Mouse (Mus musculus): ENCODE measurements around the gene R3hdml. TPM values are rescaled to one million over a fixed set of nuclear protein-coding genes. Genes with fewer than 3 reads are reported as not detected.

The R3hdml gene
- polyA plus RNA-seq, 1 experiment from 2014 or later: 0.27 TPM

DNA sequence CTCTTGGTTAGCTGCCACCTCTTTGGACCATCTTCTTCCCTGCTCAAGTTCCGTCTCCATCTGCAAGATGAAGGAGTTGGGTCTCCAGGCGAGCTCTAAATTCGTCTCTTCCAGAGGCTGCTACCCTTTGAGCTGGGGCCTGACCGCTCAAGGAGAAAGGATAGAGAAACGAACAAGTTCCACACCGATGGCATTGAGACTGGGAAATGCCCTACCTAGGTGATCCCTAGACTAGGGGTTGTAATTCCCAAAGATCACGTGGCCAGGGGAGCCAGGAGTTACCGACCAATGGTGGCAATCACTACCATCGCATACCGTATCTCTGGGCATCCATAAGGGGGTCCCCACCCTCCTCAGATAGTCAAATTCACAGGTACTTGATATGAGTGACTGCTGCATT lies 50.6 kb downstream of the R3hdml start:
- no peak overlapping the region for H3K4me2 ChIP-seq
- no peak overlapping the region for H3K9ac ChIP-seq
- no peaks in the 10 kb centered on the region for H3K36me3 ChIP-seq
- H3K9me3 ChIP-seq: no peaks in the 10 kb centered on the region
- H3K27ac ChIP-seq: no peak overlapping the region
- ATAC-seq (ENCODE audit: insufficient number of reproducible peaks, low FRiP score, low TSS enrichment, low read depth): no peak
- H3K4me1 ChIP-seq: no peaks in the 10 kb centered on the region
- no peaks in the 10 kb centered on the region for H3K27me3 ChIP-seq
- no peak overlapping the region for H3K4me3 ChIP-seq
- WGBS: 88% methylated on average over 10 of the region's 10 CpGs

DNA sequence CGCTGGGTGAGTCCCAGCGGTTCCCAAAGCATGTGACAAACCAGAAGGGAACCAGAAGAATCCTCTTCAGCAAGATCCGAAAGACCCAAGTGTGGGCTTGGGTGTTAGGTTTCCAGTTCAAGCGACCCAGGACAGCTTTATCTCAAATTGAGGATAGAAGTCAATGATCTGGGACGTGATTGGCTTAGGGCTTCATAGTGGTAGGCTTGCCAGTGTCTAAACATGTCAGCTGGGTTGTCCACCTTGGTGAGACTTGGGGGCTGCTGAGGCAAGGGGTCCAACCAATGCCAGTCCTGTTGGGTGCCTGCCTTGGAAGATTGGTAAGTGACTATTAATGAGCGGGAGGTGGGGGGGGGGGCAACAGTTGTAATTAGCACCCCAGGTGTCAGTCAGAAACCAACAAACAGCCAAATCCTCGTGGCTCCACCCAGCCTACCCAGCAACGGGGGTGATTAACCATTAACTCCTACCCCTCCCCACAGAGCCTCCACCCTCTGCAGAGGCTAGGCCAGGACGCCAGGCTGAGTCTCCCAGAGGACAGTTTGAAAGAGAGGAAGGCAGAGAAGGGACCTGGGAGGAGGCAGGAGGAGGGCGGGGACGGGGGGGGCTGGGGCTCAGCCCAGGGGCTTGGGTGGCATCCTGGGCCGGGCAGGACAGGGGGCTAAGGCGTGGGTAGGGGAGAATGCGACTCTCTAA lies 54.7 kb downstream of the R3hdml start:
- ATAC-seq (ENCODE audit: insufficient number of reproducible peaks, low FRiP score, low TSS enrichment, low read depth): no peak
- H3K9me3 ChIP-seq: no peaks in the 10 kb centered on the region
- H3K4me3 ChIP-seq: no peak overlapping the region
- H3K4me1 ChIP-seq: peaks cover 3% of the 10 kb centered on the region
- no peaks in the 10 kb centered on the region for H3K36me3 ChIP-seq
- H3K4me2 ChIP-seq: no peak overlapping the region
- H3K27me3 ChIP-seq: no peaks in the 10 kb centered on the region
- no peak overlapping the region for H3K9ac ChIP-seq
- 75% methylated on average over 14 of the region's 14 CpGs for WGBS
- H3K27ac ChIP-seq: no peak overlapping the region

DNA sequence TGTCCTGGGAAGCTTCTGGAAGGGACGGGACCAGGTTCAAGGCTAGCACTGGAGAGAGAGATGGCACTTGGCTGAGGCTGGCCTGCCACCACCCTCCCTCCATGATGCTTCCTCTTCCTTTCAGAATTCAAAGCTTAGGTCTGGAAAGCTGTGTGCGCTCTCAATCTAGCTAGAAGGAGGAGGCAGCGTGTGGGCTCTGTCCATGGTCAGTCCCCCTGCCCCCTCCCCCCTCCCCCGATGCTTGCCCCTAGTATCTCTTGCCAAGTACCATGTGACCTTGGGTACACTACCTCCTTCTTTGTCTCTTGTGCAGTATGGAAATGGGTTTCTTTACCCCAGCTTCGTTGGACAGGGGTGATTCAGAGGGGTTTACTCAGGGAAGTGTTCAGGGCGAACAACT lies 56.7 kb downstream of the R3hdml start:
- no peak overlapping the region for H3K9ac ChIP-seq
- peaks cover 3% of the 10 kb centered on the region for H3K4me1 ChIP-seq
- no peak overlapping the region for H3K4me3 ChIP-seq
- no peaks in the 10 kb centered on the region for H3K9me3 ChIP-seq
- no peaks in the 10 kb centered on the region for H3K36me3 ChIP-seq
- H3K27ac ChIP-seq: no peak overlapping the region
- 71% methylated on average over 6 of the region's 6 CpGs for WGBS
- no peak overlapping the region for H3K4me2 ChIP-seq
- no peak for ATAC-seq (ENCODE audit: insufficient number of reproducible peaks, low FRiP score, low TSS enrichment, low read depth)
- no peaks in the 10 kb centered on the region for H3K27me3 ChIP-seq

DNA sequence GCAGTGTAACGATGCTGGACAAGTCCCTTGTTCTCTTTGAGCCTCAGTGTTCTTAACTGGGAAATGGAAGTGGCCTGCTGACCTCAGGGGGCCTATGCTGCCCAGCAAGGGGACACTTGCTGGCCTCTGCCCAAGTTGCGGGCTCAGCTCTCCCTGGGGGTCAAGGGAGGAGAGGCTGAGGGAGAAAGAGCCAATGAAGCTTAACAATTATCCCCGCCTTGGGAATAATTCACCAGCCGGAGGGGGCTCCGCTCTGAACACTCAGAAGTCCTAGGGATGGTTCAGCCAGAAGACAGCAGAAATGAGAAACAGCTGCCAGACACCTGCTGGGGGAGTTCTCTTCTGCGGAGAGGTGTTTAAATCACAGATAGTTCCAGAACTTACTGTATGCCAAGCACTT lies 57.7 kb downstream of the R3hdml start:
- H3K27ac ChIP-seq: no peak overlapping the region
- 42% methylated on average over 6 of the region's 6 CpGs for WGBS

More for the DNA sequence above, 57.7 kb downstream of the R3hdml start:
- no peaks in the 10 kb centered on the region for H3K36me3 ChIP-seq
- no peak overlapping the region for H3K9ac ChIP-seq
- no peak for ATAC-seq (ENCODE audit: insufficient number of reproducible peaks, low FRiP score, low TSS enrichment, low read depth)
- H3K4me3 ChIP-seq: no peak overlapping the region
- H3K4me2 ChIP-seq: no peak overlapping the region
- no peaks in the 10 kb centered on the region for H3K9me3 ChIP-seq
- H3K27me3 ChIP-seq: no peaks in the 10 kb centered on the region
- H3K4me1 ChIP-seq: peaks cover 3% of the 10 kb centered on the region

Other genes starting within 250 kb of the R3hdml start
- gene Jph2, start 94.3 kb upstream of the R3hdml start, polyA plus RNA-seq (2015; fragmentation: Nextera tagmentation; extraction: Ambion mirVana): 2.9 and 4.5 TPM in 2 replicates
- 93.6 and 94.0 TPM in 2 replicates for gene Oser1, start 67.6 kb upstream of the R3hdml start, polyA plus RNA-seq (2015; fragmentation: Nextera tagmentation; extraction: Ambion mirVana)
- 0.20 and 0.22 TPM in 2 replicates for gene Gdap1l1, start 53.8 kb upstream of the R3hdml start, polyA plus RNA-seq (2015; fragmentation: Nextera tagmentation; extraction: Ambion mirVana)
- gene Fitm2, start 19.7 kb upstream of the R3hdml start, polyA plus RNA-seq (2015; fragmentation: Nextera tagmentation; extraction: Ambion mirVana): 12.5 and 14.6 TPM in 2 replicates
- 0.04 and 0.06 TPM in 2 replicates for gene Hnf4a, start 14.5 kb downstream of the R3hdml start, polyA plus RNA-seq (2015; fragmentation: Nextera tagmentation; extraction: Ambion mirVana)
- 40.3 and 42.8 TPM in 2 replicates for gene Ttpal, start 110.0 kb downstream of the R3hdml start, polyA plus RNA-seq (2015; fragmentation: Nextera tagmentation; extraction: Ambion mirVana)
- 40.3 and 41.3 TPM in 2 replicates for gene Serinc3, start 152.8 kb downstream of the R3hdml start, polyA plus RNA-seq (2015; fragmentation: Nextera tagmentation; extraction: Ambion mirVana)
- 119 and 151 TPM in 2 replicates for gene Pkig, start 166.1 kb downstream of the R3hdml start, polyA plus RNA-seq (2015; fragmentation: Nextera tagmentation; extraction: Ambion mirVana)